Mouse (Mus musculus): ENCODE measurements around the gene Nkx3-2.

Nkx3-2 gene

DNA sequence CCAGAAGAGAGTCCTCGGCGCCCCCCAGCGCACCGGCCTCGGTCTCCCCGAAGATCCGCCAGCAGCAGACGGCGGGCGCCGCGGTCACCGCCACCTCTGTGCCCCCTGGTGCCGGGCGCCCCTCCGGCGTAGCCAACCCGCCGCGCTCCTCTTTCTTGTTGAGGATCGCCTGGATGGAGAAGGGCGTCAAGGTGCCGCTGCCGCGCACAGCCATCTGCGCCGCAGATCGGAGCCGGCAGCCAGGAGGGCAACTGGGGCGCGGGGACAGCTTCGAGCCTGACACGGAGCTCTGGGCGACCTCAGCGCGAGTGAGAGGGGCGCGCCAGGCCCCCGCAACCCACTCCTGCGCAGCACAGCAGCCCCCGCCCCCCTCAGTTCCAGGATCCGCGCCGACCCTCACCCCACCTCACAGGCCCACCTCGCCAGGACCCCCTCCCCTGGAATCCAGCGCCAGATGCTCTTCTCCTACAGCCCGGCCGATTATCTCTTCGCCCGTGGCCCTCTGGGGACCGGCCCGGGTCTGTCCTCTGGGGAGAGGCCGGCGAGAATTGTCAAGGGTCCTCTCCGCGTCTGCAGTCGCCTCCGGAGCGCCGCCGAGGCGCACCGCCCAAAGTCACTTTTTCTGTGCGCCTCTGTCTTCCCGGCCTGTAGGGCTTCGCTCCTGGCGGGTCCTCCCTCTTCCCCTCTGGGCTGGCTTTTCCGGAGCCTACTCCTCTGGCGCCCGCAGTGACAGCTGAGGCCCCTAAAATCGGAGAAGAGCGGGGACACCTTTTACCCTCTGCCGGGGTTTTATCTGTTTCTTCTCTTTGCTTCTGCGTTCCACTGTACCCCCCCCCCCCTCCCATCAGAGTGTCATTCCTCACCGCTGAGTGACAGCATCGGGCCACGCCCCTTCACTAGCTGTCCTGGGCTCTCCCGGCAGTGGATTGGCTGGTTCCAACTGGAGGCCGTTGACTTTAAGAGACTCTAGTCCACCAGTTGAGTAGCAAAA is at the start of gene Nkx3-2:
Gene Nkx3-2, minus strand, starts transcription at position 771 of the 991 bp plus-strand sequence.
- no peak for DNase-seq

DNA sequence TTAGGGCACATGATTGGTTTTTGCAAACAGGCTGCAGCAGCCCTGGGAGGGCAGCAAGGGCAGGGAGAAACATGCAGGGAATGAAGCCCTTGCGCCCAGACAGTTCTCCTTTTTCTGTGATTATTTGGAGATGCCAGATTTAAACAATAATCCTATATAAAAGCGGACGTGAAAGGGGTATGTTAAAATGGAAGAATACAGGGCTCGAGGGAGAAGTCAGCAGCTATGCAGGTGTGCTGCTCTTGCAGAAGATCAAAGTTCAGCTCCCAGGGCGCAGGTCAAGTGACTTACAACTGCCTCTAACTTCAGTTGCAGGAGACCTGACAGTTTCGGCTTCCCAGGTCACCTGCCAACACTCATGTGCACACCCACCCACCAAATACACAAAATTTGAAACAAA is 48.2 kb upstream of the Nkx3-2 start:
- peak in 1 of 2 experiments; percentile 19 for DNase-seq

- DNase-seq = no peak
These were observed 47.0 kb upstream of the Nkx3-2 start for GRCm38 (mm10) chr5:41811279-41811678.

DNA sequence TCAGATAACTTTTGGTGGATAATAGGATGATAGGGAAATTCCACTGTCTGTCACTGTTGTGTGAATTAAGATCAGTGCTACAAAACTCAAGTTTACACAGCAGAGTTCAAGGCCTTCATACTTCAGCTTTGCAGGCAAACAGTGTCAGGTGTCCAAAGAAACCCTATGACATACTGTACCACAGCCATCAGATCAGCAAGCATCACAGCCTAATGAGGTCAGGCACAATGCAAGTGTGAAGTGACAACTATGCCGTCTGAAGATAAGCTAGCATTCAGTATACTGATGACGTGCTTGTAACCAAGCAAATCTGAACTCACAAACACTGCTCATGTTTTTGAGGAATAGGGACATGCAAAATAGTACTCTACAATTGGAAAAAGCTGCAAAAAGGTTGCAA is 43.1 kb upstream of the Nkx3-2 start:
- no peak for DNase-seq

DNA sequence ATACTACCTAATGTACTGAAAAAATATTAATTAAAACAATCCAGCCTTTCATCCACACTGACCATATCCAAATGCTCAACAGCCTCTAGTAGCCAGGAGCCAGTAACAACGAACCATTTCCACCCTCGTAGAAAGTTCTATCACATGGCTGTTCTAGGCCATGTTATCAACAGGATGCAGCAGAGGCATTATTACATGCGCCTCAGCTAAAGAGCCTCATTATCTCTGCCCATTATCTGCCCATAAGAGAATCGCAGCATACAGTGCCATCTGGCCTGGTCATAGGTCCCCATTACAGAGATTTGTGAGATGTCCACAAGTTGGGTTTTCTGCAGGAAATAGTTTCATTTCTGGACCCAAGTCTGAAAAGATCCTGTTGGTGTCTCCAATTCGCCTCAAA is 41.9 kb upstream of the Nkx3-2 start:
- no peak for DNase-seq

DNA sequence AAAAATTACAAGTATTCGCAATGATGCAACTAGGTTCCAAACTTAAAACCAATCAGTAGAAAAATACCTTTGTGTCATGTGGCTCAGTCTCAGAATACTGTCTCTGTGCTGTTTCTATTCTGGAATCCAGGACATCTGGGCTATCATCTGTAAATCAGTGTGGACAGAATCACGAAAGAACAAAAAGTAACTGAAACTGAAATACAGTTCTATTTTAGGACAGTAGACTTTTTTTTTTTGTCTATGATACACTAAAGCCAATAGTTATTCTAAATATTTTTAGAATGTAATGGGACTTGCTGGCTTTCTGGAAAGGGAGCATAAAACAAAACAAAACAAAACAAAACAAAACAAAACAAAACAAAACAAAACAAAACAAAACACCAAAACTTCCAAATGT is 40.8 kb upstream of the Nkx3-2 start:
- no peak for DNase-seq

- DNase-seq = no peak
These were observed 40.3 kb upstream of the Nkx3-2 start for GRCm38 (mm10) chr5:41804643-41805042.

DNA sequence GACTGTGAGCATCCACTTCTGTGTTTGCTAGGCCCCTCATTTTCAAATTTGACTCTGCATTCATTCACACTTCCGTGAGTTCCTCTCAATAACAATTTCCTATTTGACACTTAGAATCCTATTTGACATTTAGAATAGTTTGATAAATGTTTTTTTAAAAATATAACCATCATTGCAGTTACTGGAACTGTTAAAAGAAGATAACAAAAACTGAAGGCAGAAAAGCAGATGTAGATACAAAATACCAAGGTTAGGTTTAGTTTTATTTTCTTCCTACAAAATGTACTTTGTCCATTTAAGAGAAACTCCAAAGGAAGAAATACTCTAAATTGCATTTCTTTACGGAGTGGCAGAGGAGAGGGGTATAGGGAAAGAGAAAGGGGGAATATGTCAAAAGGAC is 37.3 kb upstream of the Nkx3-2 start:
- DNase-seq = no peak

DNA sequence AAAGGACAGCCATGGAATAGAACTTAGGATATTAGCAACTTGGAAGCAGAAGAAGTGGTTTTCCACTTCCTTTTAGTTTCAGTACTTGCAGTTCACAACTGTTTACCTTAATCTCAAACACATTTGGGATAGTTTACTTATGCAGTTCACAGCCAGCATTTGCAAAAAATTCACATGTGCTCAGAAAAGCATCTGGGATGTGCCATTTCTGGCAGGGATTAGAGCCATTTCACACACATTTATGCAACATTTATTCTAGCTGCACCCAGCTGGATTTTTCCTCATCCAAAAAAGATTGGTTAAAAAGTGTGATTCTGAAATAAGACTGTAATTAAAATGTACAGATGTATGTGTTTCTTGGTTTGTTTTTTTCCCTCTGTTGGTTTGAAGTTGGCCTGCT is 30.1 kb upstream of the Nkx3-2 start:
- no peak for DNase-seq

DNA sequence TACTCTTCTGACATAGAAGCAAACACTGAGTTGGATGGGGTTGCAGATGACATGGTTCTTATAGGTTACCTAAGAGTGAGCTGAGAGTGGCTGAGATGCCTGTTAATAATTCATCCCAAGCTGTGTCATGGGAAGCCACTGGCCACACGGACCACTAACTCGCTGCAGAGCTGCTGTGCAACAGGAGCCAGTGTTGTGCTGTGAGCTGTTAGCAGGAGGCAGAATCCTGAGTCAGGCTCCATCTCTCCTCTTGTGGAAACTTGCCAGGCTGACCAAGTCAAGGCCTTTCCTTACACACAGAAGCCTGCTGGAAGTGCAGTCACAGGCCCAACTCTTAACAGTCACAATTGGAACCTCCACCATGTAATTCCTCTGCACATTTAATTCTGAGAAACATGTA is 26.2 kb upstream of the Nkx3-2 start:
- peak; percentile 21 to 27 for DNase-seq

GRCm38 (mm10) chr5:41788877-41789276 is 24.6 kb upstream of the Nkx3-2 start:
- no peak for DNase-seq

- DNase-seq = no peak
These were observed 17.6 kb upstream of the Nkx3-2 start for GRCm38 (mm10) chr5:41781890-41782289.

- DNase-seq = no peak
These were observed 15.7 kb upstream of the Nkx3-2 start for GRCm38 (mm10) chr5:41780026-41780425.

- DNase-seq = no peak
These were observed 11.4 kb upstream of the Nkx3-2 start for GRCm38 (mm10) chr5:41775728-41776127.

- no peak for DNase-seq
These were observed 11.0 kb upstream of the Nkx3-2 start for GRCm38 (mm10) chr5:41775273-41775672.

- DNase-seq = peak; percentile 83 to 96
These were observed 4.2 kb upstream of the Nkx3-2 start for GRCm38 (mm10) chr5:41768382-41769040.

GRCm38 (mm10) chr5:41767296-41768200 is 3.2 kb upstream of the Nkx3-2 start:
- DNase-seq = no peak

DNA sequence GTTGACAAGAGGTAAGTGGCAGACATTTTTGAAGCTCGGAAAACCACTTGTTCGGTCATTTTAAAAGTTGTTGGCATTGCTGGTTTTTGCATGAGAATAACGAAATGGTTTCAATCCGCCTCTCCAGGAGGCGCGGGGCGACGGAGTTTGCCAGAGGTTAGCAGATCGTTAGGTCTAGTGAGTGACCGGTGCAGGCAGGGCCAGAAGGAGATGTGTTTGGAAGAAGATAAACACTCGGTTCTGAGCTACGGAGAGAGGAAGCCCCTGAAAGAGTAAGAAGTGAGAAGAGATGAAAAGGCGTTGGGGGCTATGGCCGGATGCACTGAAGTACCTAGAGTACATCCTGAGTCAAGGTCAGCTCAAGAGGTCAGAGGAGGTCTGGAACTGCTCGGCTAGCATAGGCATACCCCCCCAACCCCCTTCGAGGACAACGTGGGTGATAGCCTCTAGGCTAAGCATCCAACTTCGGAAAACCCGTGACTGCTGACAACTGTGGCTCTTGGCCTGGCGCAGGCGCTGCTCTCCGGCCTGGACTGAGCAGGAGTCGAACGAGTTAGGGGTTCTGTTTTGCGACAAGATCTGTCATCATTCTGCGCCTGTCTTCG is 2.2 kb upstream of the Nkx3-2 start:
- no peak for DNase-seq

GRCm38 (mm10) chr5:41765626-41766405 is 1.5 kb upstream of the Nkx3-2 start:
- no peak for DNase-seq

DNA sequence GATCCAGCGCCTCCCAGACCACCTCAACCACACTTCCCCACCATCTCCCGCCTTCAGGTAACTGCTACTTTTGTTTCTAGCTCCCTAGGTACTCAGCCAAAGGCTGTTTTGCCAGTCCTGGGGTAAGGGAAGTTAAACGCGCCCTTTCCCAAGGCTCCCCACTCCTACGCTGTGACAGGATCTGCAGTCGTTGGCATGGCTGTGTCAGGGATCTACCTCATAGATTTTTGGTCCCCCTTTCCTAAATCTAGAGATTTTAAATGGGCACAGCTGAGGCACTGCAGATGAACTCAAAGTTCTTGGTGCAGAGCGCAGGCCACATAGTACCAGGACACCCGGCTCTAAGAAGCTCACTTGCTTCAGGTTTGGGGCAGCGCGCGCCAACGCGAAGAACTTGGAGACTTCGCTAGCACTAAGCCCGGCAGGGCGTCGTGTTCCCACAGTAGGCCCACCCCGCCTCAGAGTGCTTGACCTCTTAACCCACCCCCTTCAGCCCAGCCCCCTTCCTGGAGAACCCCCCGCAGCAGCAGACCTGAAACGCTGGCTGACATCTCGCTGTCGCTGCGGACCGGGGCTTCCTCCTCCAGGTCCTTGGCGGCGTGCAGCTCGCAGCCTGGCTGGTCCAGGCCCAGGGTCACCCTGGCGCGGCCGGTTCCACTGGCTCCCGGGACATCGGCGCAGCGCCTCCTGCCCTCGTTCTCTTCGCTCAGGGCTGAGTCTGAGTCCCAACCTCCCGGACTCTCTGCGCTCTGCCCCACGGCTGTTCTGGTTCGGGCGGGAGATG is 1.2 kb downstream of the Nkx3-2 start:
- peak in 1 of 2 experiments; percentile 23 for DNase-seq

Data from kidney, postnatal 36 days (tissue).